Mouse (Mus musculus) limb, embryonic 12.5 days (tissue): ENCODE measurements around the gene Pptc7. TPM values are rescaled to one million over a fixed set of nuclear protein-coding genes. Genes with fewer than 3 reads are reported as not detected.
A peak's percentile ranks its signal among the peaks of the same experiment; 100 is the strongest.

Experiments
- ATAC-seq: fragments of 200-750 bp; cut with Nextera tagmentation; 2 replicates; pipeline ENCODE4 v1.8.0; 2017; ENCODE audit warnings: low read depth, moderate TSS enrichment; ENCODE audit not compliant: insufficient number of reproducible peaks, insufficient read depth, low FRiP score, low TSS enrichment
- H3K27ac ChIP-seq: fragments of 300-500 bp; sonication (generic); 2 replicates; pipeline ENCODE4 v1.5.1; 2016; ENCODE audit warnings: mild to moderate bottlenecking, moderate library complexity
- H3K27me3 ChIP-seq: fragments of 300-500 bp; sonication (generic); 2 replicates; pipeline ENCODE4 v1.6.1; 2016; ENCODE audit warnings: mild to moderate bottlenecking, moderate library complexity
- H3K36me3 ChIP-seq: fragments of 300-500 bp; sonication (generic); 2 replicates; pipeline ENCODE4 v1.6.1; 2016; ENCODE audit warnings: mild to moderate bottlenecking, moderate library complexity
- H3K4me1 ChIP-seq: fragments of 300-500 bp; sonication (generic); replicated peaks from 2 replicates; pipeline ENCODE4 v1.6.1; 2016
- H3K4me2 ChIP-seq: fragments of 300-500 bp; sonication (generic); 2 replicates; pipeline ENCODE4 v1.6.1; 2016; ENCODE audit warnings: mild to moderate bottlenecking, moderate library complexity
- H3K4me3 ChIP-seq: fragments of 300-500 bp; sonication (generic); replicated peaks from 2 replicates; pipeline ENCODE4 v1.5.1; 2016; ENCODE audit warnings: mild to moderate bottlenecking
- H3K9ac ChIP-seq: fragments of 300-500 bp; sonication (generic); replicated peaks from 2 replicates; pipeline ENCODE4 v1.6.1; 2016; ENCODE audit warnings: mild to moderate bottlenecking, moderate library complexity
- H3K9me3 ChIP-seq: fragments of 300-500 bp; sonication (generic); 2 replicates; pipeline ENCODE4 v1.6.1; 2016; ENCODE audit warnings: mild to moderate bottlenecking, moderate library complexity
- WGBS: fragments of 180-500 bp; shearing (Covaris S2); methylation state at CpG from one replicate; pipeline ENCODE4 v1.1.7; 2016; 5-methylcytosine and 5-hydroxymethylcytosine counted together
- polyA plus RNA-seq: library from polyadenylated mRNA; unstranded; fragments of >200 nt; fragmentation: Nextera tagmentation; extraction: Ambion mirVana; gene quantifications from 2 replicates; pipeline ENCODE4 v1.2.1, GENCODE M21; 2016

The Pptc7 gene
- polyA plus RNA-seq, 1 experiment from 2014 or later, result 10.1 TPM

DNA sequence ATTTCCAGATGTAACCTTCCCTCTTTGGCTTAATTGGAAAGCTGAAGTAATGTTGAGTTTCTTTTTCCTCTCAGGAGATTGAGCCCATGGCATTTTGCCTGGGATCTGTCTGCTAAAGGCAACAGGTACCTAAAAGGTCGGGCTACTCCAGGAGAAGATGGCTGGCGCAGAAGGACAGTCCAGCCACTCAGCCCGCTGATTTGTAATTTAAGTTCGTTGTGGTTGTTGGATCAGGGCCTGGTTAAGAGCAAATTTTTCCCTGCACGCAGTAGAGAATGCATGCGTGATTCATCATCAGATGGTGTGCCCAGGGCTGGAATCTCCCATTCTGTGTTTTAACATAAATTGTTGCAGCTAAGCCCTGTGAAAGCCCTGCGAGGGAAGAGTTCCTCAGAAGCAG lies 19.8 kb downstream of the Pptc7 start:
- 93% methylated on average over 7 of the region's 7 CpGs for whole genome bisulfite sequencing
- peaks cover 10% of the 10 kb centered on the region; the same call in 1 of the 2 replicates for H3K36me3 ChIP-seq
- H3K9me3 ChIP-seq, result no peaks in the 10 kb centered on the region
- peaks cover 29% of the 10 kb centered on the region for H3K4me1 ChIP-seq
- H3K9ac ChIP-seq, result no peak overlapping the region
- no peak overlapping the region for H3K4me3 ChIP-seq
- H3K27ac ChIP-seq, result peak overlapping the region; percentile 35; the same call in 1 of the 2 replicates
- H3K4me2 ChIP-seq, result no peak overlapping the region
- no peaks in the 10 kb centered on the region for H3K27me3 ChIP-seq
- ATAC-seq, result no peak

DNA sequence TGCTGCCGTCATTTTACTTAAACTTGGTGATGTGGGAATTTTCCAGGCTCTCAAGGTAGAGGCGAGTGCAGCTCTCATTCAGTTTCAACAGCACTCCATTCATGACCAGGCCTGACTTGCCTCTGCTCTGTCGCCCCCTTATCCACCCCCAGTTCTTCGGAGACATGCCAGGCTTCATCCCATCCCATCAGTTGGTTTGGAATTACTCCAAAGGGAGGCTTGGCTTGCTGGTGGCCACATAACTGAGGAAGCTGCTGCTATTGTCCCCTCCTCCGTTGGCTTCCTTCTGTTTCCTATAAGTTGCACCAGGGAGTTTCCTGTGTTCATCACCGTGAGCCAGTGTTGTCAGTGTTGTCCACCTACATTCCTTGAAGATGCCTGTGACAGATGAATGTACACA lies 20.4 kb downstream of the Pptc7 start:
- Histone ChIP-seq H3K36me3 (peaks cover 13% of the 10 kb centered on the region; the same call in 1 of the 2 replicates), H3K9ac (no peak overlapping the region), H3K4me2 (no peak overlapping the region), H3K27me3 (no peaks in the 10 kb centered on the region), H3K4me3 (no peak overlapping the region), H3K9me3 (no peaks in the 10 kb centered on the region), H3K27ac (0 out of 2 replicates have a peak overlapping the region, but pooled peaks have one; percentile 19), H3K4me1 (peaks cover 27% of the 10 kb centered on the region)
- no peak for ATAC-seq
- 88% methylated on average over 6 of the region's 6 CpGs for WGBS

GRCm38 (mm10) chr5:122305472-122305871 lies 21.3 kb downstream of the Pptc7 start:
- 91% methylated on average over 7 of the region's 7 CpGs for WGBS
- H3K9ac ChIP-seq, result no peak overlapping the region
- peaks cover 16% of the 10 kb centered on the region for H3K36me3 ChIP-seq
- no peaks in the 10 kb centered on the region for H3K27me3 ChIP-seq
- H3K9me3 ChIP-seq, result no peaks in the 10 kb centered on the region
- no peak overlapping the region for H3K4me3 ChIP-seq
- H3K4me2 ChIP-seq, result no peak overlapping the region
- ATAC-seq, result no peak
- peaks cover 26% of the 10 kb centered on the region for H3K4me1 ChIP-seq
- H3K27ac ChIP-seq, result no peak overlapping the region

DNA sequence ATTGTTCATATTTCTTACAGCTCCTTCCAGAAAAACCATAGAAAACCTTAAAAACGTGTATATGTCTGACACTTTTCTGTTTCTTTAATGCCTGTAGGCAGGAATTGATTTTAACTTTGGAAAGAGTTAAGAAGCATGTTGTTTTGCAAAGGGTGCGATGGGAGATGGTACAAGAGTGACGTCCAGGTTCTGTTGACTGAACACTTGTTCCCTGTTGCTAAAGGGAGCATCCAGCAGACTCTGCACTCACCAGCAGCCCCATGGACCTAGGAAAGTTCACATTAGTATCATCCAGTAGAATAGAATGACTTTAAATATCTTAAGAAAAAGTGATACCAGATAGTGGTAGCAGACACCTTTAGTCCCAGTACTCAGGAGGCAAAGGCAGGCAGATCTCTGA lies 22.4 kb downstream of the Pptc7 start:
- Histone ChIP-seq H3K9ac (no peak overlapping the region), H3K4me1 (peaks cover 26% of the 10 kb centered on the region), H3K36me3 (peaks cover 26% of the 10 kb centered on the region), H3K27ac (no peak overlapping the region), H3K9me3 (no peaks in the 10 kb centered on the region), H3K27me3 (no peaks in the 10 kb centered on the region), H3K4me2 (no peak overlapping the region), H3K4me3 (no peak overlapping the region)
- no peak for ATAC-seq
- 88% methylated on average over 3 of the region's 3 CpGs for WGBS

- H3K27ac ChIP-seq, result no peak overlapping the region
- WGBS, result 89% methylated on average over 8 of the region's 8 CpGs
- H3K27me3 ChIP-seq, result no peaks in the 10 kb centered on the region
- no peak overlapping the region for H3K4me3 ChIP-seq
- H3K4me2 ChIP-seq, result no peak overlapping the region
- no peak overlapping the region for H3K9ac ChIP-seq
- H3K36me3 ChIP-seq, result peaks cover 55% of the 10 kb centered on the region
- ATAC-seq, result no peak
- no peaks in the 10 kb centered on the region for H3K9me3 ChIP-seq
- H3K4me1 ChIP-seq, result no peaks in the 10 kb centered on the region; the same call in 1 of the 2 replicates
Measured at GRCm38 (mm10) chr5:122310699-122311098, 26.5 kb downstream of the Pptc7 start.

DNA sequence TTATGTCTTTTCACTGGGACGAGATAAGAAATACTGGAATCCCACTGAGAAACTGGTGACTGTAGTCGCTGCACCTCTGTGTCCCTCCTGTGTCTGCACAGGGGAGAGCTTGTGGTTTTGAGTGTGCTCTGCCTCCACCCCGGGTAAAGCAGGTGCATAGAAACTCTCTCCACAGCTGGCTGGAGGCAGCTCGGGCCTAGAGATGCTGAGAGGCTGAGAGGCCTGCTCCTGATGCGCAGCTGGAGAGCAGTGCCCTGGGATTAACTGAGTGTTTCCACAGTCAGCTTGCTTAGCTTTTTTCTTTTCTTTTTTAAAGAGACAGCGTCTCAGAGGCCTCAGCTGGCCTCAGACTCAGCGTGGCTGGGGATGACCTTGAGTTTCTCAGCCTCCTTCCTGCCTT lies 27.5 kb downstream of the Pptc7 start:
- Histone ChIP-seq H3K27me3 (no peaks in the 10 kb centered on the region), H3K9ac (no peak overlapping the region), H3K4me1 (no peaks in the 10 kb centered on the region; the same call in 1 of the 2 replicates), H3K36me3 (peaks cover 61% of the 10 kb centered on the region), H3K27ac (no peak overlapping the region), H3K9me3 (no peaks in the 10 kb centered on the region), H3K4me2 (no peak overlapping the region), H3K4me3 (no peak overlapping the region)
- no peak for ATAC-seq
- 71% methylated on average over 7 of the region's 7 CpGs for whole genome bisulfite sequencing

DNA sequence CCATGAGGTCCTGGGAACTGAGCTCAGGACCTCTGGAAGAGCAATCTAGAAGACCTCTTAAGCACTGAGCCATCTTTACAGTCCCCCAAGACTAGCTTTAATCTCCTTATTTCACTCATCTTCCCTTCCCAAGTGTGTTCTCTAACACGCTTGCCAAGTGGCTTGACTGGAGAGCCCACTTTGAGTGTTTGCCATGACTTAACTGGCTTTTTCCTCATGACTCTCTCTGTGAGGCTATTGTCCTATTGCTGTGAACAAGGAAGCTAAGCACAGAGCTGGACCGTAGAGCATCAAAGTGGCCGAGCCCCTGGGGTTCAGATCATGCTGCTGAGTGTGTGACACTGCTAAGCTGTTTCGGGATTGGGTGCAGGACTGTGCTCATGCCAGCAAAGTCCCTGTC lies 28.2 kb downstream of the Pptc7 start:
- Histone ChIP-seq H3K4me2 (no peak overlapping the region), H3K27me3 (no peaks in the 10 kb centered on the region), H3K9me3 (no peaks in the 10 kb centered on the region), H3K4me3 (no peak overlapping the region), H3K4me1 (no peaks in the 10 kb centered on the region; the same call in 1 of the 2 replicates), H3K36me3 (peaks cover 67% of the 10 kb centered on the region), H3K9ac (no peak overlapping the region), H3K27ac (no peak overlapping the region)
- WGBS, result 93% methylated on average over 4 of the region's 4 CpGs
- no peak for ATAC-seq

GRCm38 (mm10) chr5:122312942-122313684 lies 28.9 kb downstream of the Pptc7 start:
- no peak overlapping the region for H3K9ac ChIP-seq
- no peaks in the 10 kb centered on the region for H3K27me3 ChIP-seq
- no peak overlapping the region for H3K4me3 ChIP-seq
- H3K4me1 ChIP-seq, result no peaks in the 10 kb centered on the region; the same call in 1 of the 2 replicates
- H3K9me3 ChIP-seq, result no peaks in the 10 kb centered on the region
- 90% methylated on average over 17 of the region's 17 CpGs for WGBS
- no peak for ATAC-seq
- no peak overlapping the region for H3K4me2 ChIP-seq
- no peak overlapping the region for H3K27ac ChIP-seq
- H3K36me3 ChIP-seq, result peaks cover 71% of the 10 kb centered on the region

DNA sequence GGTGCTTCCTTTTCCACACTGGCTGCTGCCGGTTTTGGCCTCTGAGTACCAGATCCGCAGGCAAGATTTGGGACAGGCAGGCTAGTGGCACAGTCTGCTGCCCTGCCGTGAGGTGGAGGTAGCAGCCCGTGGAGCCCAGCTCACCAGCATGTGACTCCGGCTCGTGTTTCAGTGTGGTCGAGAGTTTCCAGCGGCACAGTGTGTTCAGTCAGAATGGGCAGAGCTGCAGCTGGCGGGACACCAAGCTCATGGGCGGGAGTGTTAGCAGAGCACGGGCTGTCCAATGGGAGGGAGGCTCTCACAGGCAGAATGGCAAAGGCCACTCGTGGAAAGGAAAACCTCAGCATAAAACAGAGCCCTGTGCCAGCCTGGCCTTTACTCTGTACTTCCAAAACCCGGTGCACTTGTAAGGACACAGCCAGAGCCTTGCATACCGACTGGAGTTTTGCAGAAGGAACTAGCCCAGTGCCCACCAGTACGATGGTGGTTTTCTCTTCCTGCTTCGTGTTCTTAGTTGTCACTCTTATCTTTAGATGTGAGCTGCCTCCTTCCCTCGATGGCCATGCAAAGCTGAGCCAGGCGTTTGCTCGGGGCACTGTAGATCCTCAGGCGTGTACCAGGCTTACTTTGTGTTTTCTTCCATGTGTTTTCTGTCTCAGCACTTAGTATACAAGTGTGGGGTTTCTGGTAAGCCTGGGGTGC lies 31.0 kb downstream of the Pptc7 start:
- no peak for ATAC-seq
- Histone ChIP-seq H3K27me3 (no peaks in the 10 kb centered on the region), H3K4me2 (no peak overlapping the region), H3K27ac (no peak overlapping the region), H3K36me3 (peaks cover 68% of the 10 kb centered on the region), H3K4me1 (peaks cover 7% of the 10 kb centered on the region), H3K9ac (no peak overlapping the region), H3K4me3 (no peak overlapping the region), H3K9me3 (no peaks in the 10 kb centered on the region)
- WGBS, result 73% methylated on average over 20 of the region's 20 CpGs

GRCm38 (mm10) chr5:122317329-122318045 lies 33.3 kb downstream of the Pptc7 start:
- H3K36me3 ChIP-seq, result peaks cover 74% of the 10 kb centered on the region
- H3K4me1 ChIP-seq, result peaks cover 7% of the 10 kb centered on the region
- no peak overlapping the region for H3K9ac ChIP-seq
- H3K27ac ChIP-seq, result no peak overlapping the region
- no peak overlapping the region for H3K4me3 ChIP-seq
- ATAC-seq, result no peak
- no peaks in the 10 kb centered on the region for H3K9me3 ChIP-seq
- 85% methylated on average over 11 of the region's 11 CpGs for WGBS
- H3K27me3 ChIP-seq, result no peaks in the 10 kb centered on the region
- H3K4me2 ChIP-seq, result no peak overlapping the region

- H3K27ac ChIP-seq, result no peak overlapping the region
- H3K4me2 ChIP-seq, result no peak overlapping the region
- H3K9ac ChIP-seq, result no peak overlapping the region
- WGBS, result 71% methylated on average over 3 of the region's 3 CpGs
- peaks cover 7% of the 10 kb centered on the region for H3K4me1 ChIP-seq
- H3K4me3 ChIP-seq, result no peak overlapping the region
- H3K9me3 ChIP-seq, result no peaks in the 10 kb centered on the region
- no peak for ATAC-seq
- no peaks in the 10 kb centered on the region for H3K27me3 ChIP-seq
- peaks cover 74% of the 10 kb centered on the region for H3K36me3 ChIP-seq
Measured at GRCm38 (mm10) chr5:122318100-122318499, 33.9 kb downstream of the Pptc7 start.
